Mouse (Mus musculus) forebrain, embryonic 15.5 days (tissue): ENCODE measurements around the gene Mlh1. TPM values are rescaled to one million over a fixed set of nuclear protein-coding genes. Genes with fewer than 3 reads are reported as not detected.

Source experiments
- ATAC-seq: fragments of 200-750 bp; cut with Nextera tagmentation; replicated peaks from 2 replicates; pipeline ENCODE4 v1.8.0; 2017; ENCODE audit warnings: mild to moderate bottlenecking, moderate TSS enrichment, moderate library complexity
- H3K27ac ChIP-seq: fragments of 300-500 bp; sonication (generic); replicated peaks from 2 replicates; pipeline ENCODE4 v1.5.1; 2015; ENCODE audit warnings: mild to moderate bottlenecking, inconsistent platforms
- H3K27me3 ChIP-seq: fragments of 300-500 bp; sonication (generic); 2 replicates; pipeline ENCODE4 v1.6.1; 2015; ENCODE audit warnings: inconsistent platforms
- H3K36me3 ChIP-seq: fragments of 300-500 bp; sonication (generic); 2 replicates; pipeline ENCODE4 v1.6.1; 2015; ENCODE audit warnings: mild to moderate bottlenecking, inconsistent platforms
- H3K4me1 ChIP-seq: fragments of 300-500 bp; sonication (generic); 2 replicates; pipeline ENCODE4 v1.6.1; 2015; ENCODE audit warnings: inconsistent platforms
- H3K4me2 ChIP-seq: fragments of 300-500 bp; sonication (generic); replicated peaks from 2 replicates; pipeline ENCODE4 v1.6.1; 2015; ENCODE audit warnings: mild to moderate bottlenecking, inconsistent platforms
- H3K4me3 ChIP-seq: fragments of 300-500 bp; sonication (generic); 2 replicates; pipeline ENCODE4 v1.5.1; 2015; ENCODE audit warnings: mild to moderate bottlenecking, inconsistent platforms
- H3K9ac ChIP-seq: fragments of 300-500 bp; sonication (generic); replicated peaks from 2 replicates; pipeline ENCODE4 v1.6.1; 2015; ENCODE audit warnings: mild to moderate bottlenecking, inconsistent platforms
- H3K9me3 ChIP-seq: fragments of 300-500 bp; sonication (generic); 2 replicates; pipeline ENCODE4 v1.6.1; 2016; ENCODE audit warnings: inconsistent platforms
- WGBS: fragments of 180-500 bp; shearing (Covaris S2); methylation state at CpG from one replicate; pipeline ENCODE4 v1.1.7; 2015; ENCODE audit warnings: mixed read lengths; 5-methylcytosine and 5-hydroxymethylcytosine counted together
- polyA plus RNA-seq: library from polyadenylated mRNA; unstranded; fragments of >200 nt; fragmentation: Nextera tagmentation; extraction: Ambion mirVana; gene quantifications from 2 replicates; pipeline ENCODE4 v1.2.1, GENCODE M21; 2015

The Mlh1 gene
- polyA plus RNA-seq, result 33.6 and 34.2 TPM in 2 replicates

- Histone ChIP-seq H3K27me3 (no peaks in the 10 kb centered on the region), H3K4me2 (peak within 1 kb of the TSS; percentile 82), H3K27ac (peak within 1 kb of the TSS; percentile 96), H3K4me1 (peaks cover 53% of the 10 kb centered on the region), H3K9ac (peak within 1 kb of the TSS; percentile 92), H3K9me3 (no peaks in the 10 kb centered on the region), H3K4me3 (peak within 1 kb of the TSS; percentile 88), H3K36me3 (peaks cover 27% of the 10 kb centered on the region)
- WGBS, result under 1% methylated on average over 64 of the region's 64 CpGs
- ATAC-seq, result peak; percentile 100
Observed at GRCm38 (mm10) chr9:111271434-111272160, at the start of gene Mlh1, which contains the start of gene Epm2aip1. Gene Mlh1 (minus strand): TSS chr9:111271791. Gene Epm2aip1 (plus strand): TSS chr9:111271929.

- H3K4me2 ChIP-seq, result no peak overlapping the region
- H3K9me3 ChIP-seq, result no peaks in the 10 kb centered on the region
- 90% methylated on average over 4 of the region's 4 CpGs for WGBS
- H3K4me1 ChIP-seq, result no peaks in the 10 kb centered on the region
- ATAC-seq, result no peak
- H3K36me3 ChIP-seq, result no peaks in the 10 kb centered on the region
- H3K27me3 ChIP-seq, result no peaks in the 10 kb centered on the region
- no peak overlapping the region for H3K4me3 ChIP-seq
- H3K27ac ChIP-seq, result no peak overlapping the region
- H3K9ac ChIP-seq, result no peak overlapping the region
Observed at GRCm38 (mm10) chr9:111320912-111321311, 49.3 kb upstream of the Mlh1 start.

- Histone ChIP-seq H3K4me3 (no peak overlapping the region), H3K27ac (no peak overlapping the region), H3K9me3 (0 out of 2 replicates have a peak, but pooled peaks cover 2% of the 10 kb centered on the region), H3K4me1 (peaks cover 21% of the 10 kb centered on the region), H3K27me3 (peaks cover 43% of the 10 kb centered on the region), H3K9ac (no peak overlapping the region), H3K4me2 (no peak overlapping the region), H3K36me3 (no peaks in the 10 kb centered on the region)
- 33% methylated on average over 5 of the region's 5 CpGs for WGBS
- ATAC-seq, result no peak
Observed at GRCm38 (mm10) chr9:111314219-111314618, 42.6 kb upstream of the Mlh1 start.

- H3K9ac ChIP-seq, result no peak overlapping the region
- H3K4me1 ChIP-seq, result peaks cover 21% of the 10 kb centered on the region
- 0 out of 2 replicates have a peak, but pooled peaks cover 2% of the 10 kb centered on the region for H3K9me3 ChIP-seq
- H3K4me2 ChIP-seq, result no peak overlapping the region
- no peak overlapping the region for H3K27ac ChIP-seq
- H3K4me3 ChIP-seq, result no peak overlapping the region
- no peaks in the 10 kb centered on the region for H3K36me3 ChIP-seq
- H3K27me3 ChIP-seq, result peaks cover 44% of the 10 kb centered on the region
- ATAC-seq, result no peak
- WGBS, result 23% methylated on average over 5 of the region's 5 CpGs
Observed at GRCm38 (mm10) chr9:111313793-111314192, 42.2 kb upstream of the Mlh1 start.

- 12% methylated on average over 5 of the region's 6 CpGs for WGBS
- H3K27me3 ChIP-seq, result peaks cover 44% of the 10 kb centered on the region
- H3K36me3 ChIP-seq, result no peaks in the 10 kb centered on the region
- 0 out of 2 replicates have a peak, but pooled peaks cover 2% of the 10 kb centered on the region for H3K9me3 ChIP-seq
- peak overlapping the region; percentile 84 for H3K4me2 ChIP-seq
- H3K9ac ChIP-seq, result no peak overlapping the region
- H3K4me3 ChIP-seq, result peak overlapping the region; percentile 47
- ATAC-seq, result no peak
- peaks cover 21% of the 10 kb centered on the region for H3K4me1 ChIP-seq
- H3K27ac ChIP-seq, result no peak overlapping the region
Observed at GRCm38 (mm10) chr9:111313299-111313698, 41.7 kb upstream of the Mlh1 start.

GRCm38 (mm10) chr9:111312442-111313141, 41.0 kb upstream of the Mlh1 start:
- H3K9me3 ChIP-seq, result 0 out of 2 replicates have a peak, but pooled peaks cover 2% of the 10 kb centered on the region
- peak overlapping the region; percentile 84 for H3K4me2 ChIP-seq
- no peaks in the 10 kb centered on the region for H3K36me3 ChIP-seq
- ATAC-seq, result peak; percentile 67
- H3K27ac ChIP-seq, result no peak overlapping the region
- WGBS, result 2% methylated on average over 53 of the region's 59 CpGs
- H3K27me3 ChIP-seq, result peaks cover 44% of the 10 kb centered on the region
- peak overlapping the region; percentile 47 for H3K4me3 ChIP-seq
- H3K9ac ChIP-seq, result peak overlapping the region; percentile 47
- peaks cover 21% of the 10 kb centered on the region for H3K4me1 ChIP-seq

GRCm38 (mm10) chr9:111311843-111312441, 40.4 kb upstream of the Mlh1 start:
- peak overlapping the region; percentile 84 for H3K4me2 ChIP-seq
- 0 out of 2 replicates have a peak, but pooled peaks cover 2% of the 10 kb centered on the region for H3K9me3 ChIP-seq
- 3% methylated on average over 80 of the region's 98 CpGs for WGBS
- H3K4me1 ChIP-seq, result peaks cover 21% of the 10 kb centered on the region
- peak overlapping the region; percentile 47 for H3K4me3 ChIP-seq
- H3K27me3 ChIP-seq, result peaks cover 44% of the 10 kb centered on the region
- peak; percentile 56 for ATAC-seq
- H3K9ac ChIP-seq, result peak overlapping the region; percentile 47
- H3K36me3 ChIP-seq, result no peaks in the 10 kb centered on the region
- H3K27ac ChIP-seq, result no peak overlapping the region

GRCm38 (mm10) chr9:111311031-111311842, 39.6 kb upstream of the Mlh1 start, which contains the start of gene Trank1:
Gene Trank1 (plus strand): TSS chr9:111311739.
- peak within 1 kb of the TSS; percentile 47 for H3K9ac ChIP-seq
- ATAC-seq, result peak; percentile 65
- WGBS, result 8% methylated on average over 70 of the region's 72 CpGs
- peaks cover 21% of the 10 kb centered on the region for H3K4me1 ChIP-seq
- H3K27ac ChIP-seq, result no peak within 1 kb of the TSS
- H3K27me3 ChIP-seq, result peaks cover 44% of the 10 kb centered on the region
- H3K4me3 ChIP-seq, result peak within 1 kb of the TSS; percentile 47
- peak within 1 kb of the TSS; percentile 84 for H3K4me2 ChIP-seq
- H3K36me3 ChIP-seq, result no peaks in the 10 kb centered on the region
- H3K9me3 ChIP-seq, result 0 out of 2 replicates have a peak, but pooled peaks cover 2% of the 10 kb centered on the region

GRCm38 (mm10) chr9:111306142-111306541, 34.6 kb upstream of the Mlh1 start:
- no peaks in the 10 kb centered on the region for H3K36me3 ChIP-seq
- no peak overlapping the region for H3K4me2 ChIP-seq
- H3K4me1 ChIP-seq, result no peaks in the 10 kb centered on the region
- H3K4me3 ChIP-seq, result no peak overlapping the region
- WGBS, result 91% methylated on average over 7 of the region's 7 CpGs
- no peak overlapping the region for H3K9ac ChIP-seq
- H3K27me3 ChIP-seq, result peaks cover 18% of the 10 kb centered on the region
- H3K27ac ChIP-seq, result no peak overlapping the region
- H3K9me3 ChIP-seq, result 0 out of 2 replicates have a peak, but pooled peaks cover 2% of the 10 kb centered on the region
- no peak for ATAC-seq

- H3K9ac ChIP-seq, result no peak overlapping the region
- H3K4me1 ChIP-seq, result no peaks in the 10 kb centered on the region
- H3K4me2 ChIP-seq, result no peak overlapping the region
- no peak overlapping the region for H3K4me3 ChIP-seq
- ATAC-seq, result no peak
- WGBS, result 87% methylated on average over 6 of the region's 6 CpGs
- H3K9me3 ChIP-seq, result no peaks in the 10 kb centered on the region
- no peak overlapping the region for H3K27ac ChIP-seq
- no peaks in the 10 kb centered on the region for H3K27me3 ChIP-seq
- H3K36me3 ChIP-seq, result no peaks in the 10 kb centered on the region
Observed at GRCm38 (mm10) chr9:111304036-111304435, 32.4 kb upstream of the Mlh1 start.

- Histone ChIP-seq H3K36me3 (no peaks in the 10 kb centered on the region), H3K4me2 (no peak overlapping the region), H3K4me3 (no peak overlapping the region), H3K27ac (no peak overlapping the region), H3K9me3 (no peaks in the 10 kb centered on the region), H3K27me3 (no peaks in the 10 kb centered on the region), H3K4me1 (no peaks in the 10 kb centered on the region), H3K9ac (no peak overlapping the region)
- WGBS, result 57% methylated on average over 12 of the region's 12 CpGs
- no peak for ATAC-seq
Observed at GRCm38 (mm10) chr9:111302196-111302831, 30.7 kb upstream of the Mlh1 start.
